15 mouse cellular contexts compared by ENCODE assay signal in genomic region chr14:48651471-48652211, GRCm38 (mm10). TPM values are rescaled to one million over a fixed set of nuclear protein-coding genes. Genes with fewer than 3 reads are reported as not detected.
A peak's percentile ranks its signal among the peaks of the same experiment; 100 is the strongest.
DNase-seq lines count a peak whose midpoint lies in the region; ATAC-seq lines count a peak whose summit lies in the region.
"Had no signal": no experiment of that assay in that cellular context is flagged by ENCODE, and none has a peak within 500 bp of the region (broad histone marks: within the 10 kb centered on the region; RNA-seq: fewer than 3 reads in every experiment).

No protein-coding gene starts in this region.

- DNase-seq in kidney, postnatal 4 days: no peak
- peak; percentile 47 for DNase-seq in hindbrain, embryonic 11.5 days (ENCODE audit: low spot score)
- peak; percentile 56 for DNase-seq in midbrain, embryonic 14.5 days
- DNase-seq in ovary, postnatal 14 days (ENCODE audit: low spot score): no peak
- no peak for DNase-seq in layer of hippocampus, adult 9-11 months
- no peak for DNase-seq in lung, adult 18-20 months
- DNase-seq: cerebellum, adult 18-20 months had no signal

- peak; percentile 55; the same call in 1 of the 2 replicates for ATAC-seq in kidney, embryonic 14.5 days (ENCODE audit: low FRiP score, low TSS enrichment)
- ATAC-seq in common myeloid progenitor, adult 5-6 weeks (replicated peaks; ENCODE audit: low read depth, poor library complexity, severe bottlenecking): 0 out of 2 replicates have a peak, but pooled peaks have one; percentile 29
- peak; percentile 25; the same call in 1 of the 2 replicates for ATAC-seq in hindbrain, embryonic 11.5 days (ENCODE audit: low FRiP score)
- ATAC-seq in midbrain, embryonic 14.5 days (ENCODE audit: low FRiP score, low TSS enrichment): peak; percentile 29; the same call in 1 of the 2 replicates

- no peak overlapping the region for H3K9ac ChIP-seq in kidney, embryonic 14.5 days (ENCODE audit: low read depth, low read length)
- no peak overlapping the region for H3K9ac ChIP-seq in hindbrain, embryonic 11.5 days (ENCODE audit: low read depth, low read length)
- no peak overlapping the region for H3K9ac ChIP-seq in midbrain, embryonic 14.5 days (replicated peaks; ENCODE audit: low read length)

- H3K9me3 ChIP-seq in kidney, embryonic 14.5 days (ENCODE audit: control insufficient read depth, low read length): no peaks in the 10 kb centered on the region
- no peaks in the 10 kb centered on the region for H3K9me3 ChIP-seq in hindbrain, embryonic 11.5 days (ENCODE audit: control insufficient read depth, low read length)
- H3K9me3 ChIP-seq in midbrain, embryonic 14.5 days (ENCODE audit: control insufficient read depth, low read length): no peaks in the 10 kb centered on the region

- no peaks in the 10 kb centered on the region for H3K36me3 ChIP-seq in kidney, embryonic 14.5 days (ENCODE audit: control insufficient read depth, insufficient read depth, low read length)
- no peaks in the 10 kb centered on the region for H3K36me3 ChIP-seq in hindbrain, embryonic 11.5 days (ENCODE audit: control insufficient read depth, insufficient read depth, low read length)
- H3K36me3 ChIP-seq in midbrain, embryonic 14.5 days (ENCODE audit: control insufficient read depth, insufficient read depth, low read length): no peaks in the 10 kb centered on the region

- H3K27me3 ChIP-seq in kidney, embryonic 14.5 days (ENCODE audit: control insufficient read depth, insufficient read depth, low read length): peaks cover 69% of the 10 kb centered on the region
- peaks cover 60% of the 10 kb centered on the region for H3K27me3 ChIP-seq in hindbrain, embryonic 11.5 days (ENCODE audit: control insufficient read depth, insufficient read depth, low read length)
- peaks cover 17% of the 10 kb centered on the region for H3K27me3 ChIP-seq in midbrain, embryonic 14.5 days (ENCODE audit: control insufficient read depth, insufficient read depth, low read length)
- H3K27me3 ChIP-seq: CH12.LX had no signal

- H3K4me1 ChIP-seq in kidney, embryonic 14.5 days (ENCODE audit: control insufficient read depth, insufficient read depth, low read length): no peaks in the 10 kb centered on the region
- no peaks in the 10 kb centered on the region; the same call in 1 of the 2 replicates for H3K4me1 ChIP-seq in hindbrain, embryonic 11.5 days (replicated peaks; ENCODE audit: control insufficient read depth, insufficient read depth, low read length)
- H3K4me1 ChIP-seq in midbrain, embryonic 14.5 days (ENCODE audit: control insufficient read depth, insufficient read depth, low read length): peaks cover 26% of the 10 kb centered on the region

- H3K4me2 ChIP-seq in kidney, embryonic 14.5 days (replicated peaks; ENCODE audit: low read depth, low read length): no peak overlapping the region
- no peak overlapping the region for H3K4me2 ChIP-seq in hindbrain, embryonic 11.5 days (replicated peaks; ENCODE audit: low read depth, low read length)
- H3K4me2 ChIP-seq in midbrain, embryonic 14.5 days (ENCODE audit: low read length): peak overlapping the region; percentile 38

- H3K4me3 ChIP-seq in kidney, embryonic 14.5 days (ENCODE audit: low read length): 0 out of 2 replicates have a peak overlapping the region, but pooled peaks have one; percentile 7
- no peak overlapping the region for H3K4me3 ChIP-seq in hindbrain, embryonic 11.5 days (ENCODE audit: low read depth, low read length)
- 0 out of 2 replicates have a peak overlapping the region, but pooled peaks have one; percentile 5 for H3K4me3 ChIP-seq in midbrain, embryonic 14.5 days (replicated peaks; ENCODE audit: low read depth, low read length)

- H3K27ac ChIP-seq in kidney, embryonic 14.5 days (ENCODE audit: low read depth, low read length): no peak overlapping the region
- no peak overlapping the region for H3K27ac ChIP-seq in hindbrain, embryonic 11.5 days (ENCODE audit: low read depth, low read length)
- 0 out of 2 replicates have a peak overlapping the region, but pooled peaks have one; percentile 32 for H3K27ac ChIP-seq in midbrain, embryonic 14.5 days (replicated peaks; ENCODE audit: low read depth, low read length)

- WGBS in kidney, embryonic 14.5 days: 2% methylated on average over 26 of the region's 26 CpGs
- WGBS in hindbrain, embryonic 11.5 days: 2% methylated on average over 25 of the region's 26 CpGs
- 6% methylated on average over 26 of the region's 26 CpGs for WGBS in midbrain, embryonic 14.5 days

RNA-seq across cellular contexts. Expression of gene Otx2, which starts 22.0 kb away (rescaled TPM):
- not detected in 2 replicates for polyA plus RNA-seq in kidney, embryonic 14.5 days (2014; fragmentation: Nextera tagmentation; extraction: Ambion mirVana)
- total RNA-seq in common myeloid progenitor, adult 5-6 weeks (2017): not detected in 2 replicates
- 13.9 TPM in 2 replicates for polyA plus RNA-seq in hindbrain, embryonic 11.5 days (2014; fragmentation: Nextera tagmentation; extraction: Ambion mirVana)
- polyA plus RNA-seq in midbrain, embryonic 14.5 days (2014; fragmentation: Nextera tagmentation; extraction: Ambion mirVana): 103 and 129 TPM in 2 replicates
- total RNA-seq: adrenal gland, adult 18-20 months; CH12.LX; monocyte, adult 5-6 weeks had no signal
- polyA plus RNA-seq: large intestine, adult 2 months; liver, embryonic 16.5 days; small intestine, adult 2 months had no signal

Comparison
In these comparisons a context has a peak if more than half of its experiments do, and no peak if none do; other contexts are left out.
1. DNase-seq: peak in hindbrain, embryonic 11.5 days (single experiment) and midbrain, embryonic 14.5 days (single experiment); none in kidney, postnatal 4 days (0 of 2), ovary, postnatal 14 days (single experiment), layer of hippocampus, adult 9-11 months (single experiment) and lung, adult 18-20 months (0 of 2).
2. RNA of gene Otx2, which starts 22.0 kb away (polyA plus RNA-seq): 103 to 129 TPM in midbrain, embryonic 14.5 days and 13.9 TPM in hindbrain, embryonic 11.5 days; not detected in kidney, embryonic 14.5 days; every median in the first group is over 10 times any median in the second.
3. Peak in every context shown above with its lines, with median percentiles within 50 percentile points of each other: ATAC-seq.